Mouse (Mus musculus) thymus, postnatal 36 days (tissue): ENCODE results near the gene Rdm1.
"Not testable (repeated sequence)": the region's sequence is repeated elsewhere in the genome, so short reads cannot be mapped to it uniquely, and the experiment has no call there.

Experiments used
- DNase-seq, 2 experiments: peaks; one replicate each; pipeline ENCODE4 v3.0.0; 2022; ENCODE audit warnings: mixed read lengths in 2 of 2

Rdm1 gene

GRCm38 (mm10) chr11:101626995-101627856 lies at the start of gene Rdm1:
Rdm1 (plus strand) TSS chr11:101627195.
- peak; percentile 83 to 87 for DNase-seq

GRCm38 (mm10) chr11:101581081-101581764 lies 45.8 kb upstream of the Rdm1 start:
- no peak for DNase-seq

GRCm38 (mm10) chr11:101582054-101583035 lies 44.6 kb upstream of the Rdm1 start, which contains the start of gene Tmem106a:
Tmem106a (plus strand) TSS chr11:101582242.
- DNase-seq: peak; percentile 61 to 70

GRCm38 (mm10) chr11:101583205-101583604 lies 43.8 kb upstream of the Rdm1 start:
- DNase-seq: no peak

- not testable (repeated sequence) for DNase-seq
Observed at GRCm38 (mm10) chr11:101585031-101585430, 42.0 kb upstream of the Rdm1 start.

- DNase-seq: no peak
Observed at GRCm38 (mm10) chr11:101585805-101586204, 41.2 kb upstream of the Rdm1 start.

GRCm38 (mm10) chr11:101587676-101588075 lies 39.3 kb upstream of the Rdm1 start:
- DNase-seq: no peak

- DNase-seq: no peak
Observed at GRCm38 (mm10) chr11:101588868-101589267, 38.1 kb upstream of the Rdm1 start.

- peak; percentile 52 to 56 for DNase-seq
Observed at GRCm38 (mm10) chr11:101589444-101589843, 37.6 kb upstream of the Rdm1 start.

- no peak for DNase-seq
Observed at GRCm38 (mm10) chr11:101589989-101590624, 36.9 kb upstream of the Rdm1 start.

GRCm38 (mm10) chr11:101599156-101599555 lies 27.8 kb upstream of the Rdm1 start, which contains the start of gene Gm11634:
Gm11634 (minus strand) TSS chr11:101599256.
- no peak for DNase-seq

- peak; percentile 28 to 31 for DNase-seq
Observed at GRCm38 (mm10) chr11:101602491-101602890, 24.5 kb upstream of the Rdm1 start.

- no peak for DNase-seq
Observed at GRCm38 (mm10) chr11:101604116-101604515, 22.9 kb upstream of the Rdm1 start.

- DNase-seq: peak; percentile 76 to 83
Observed at GRCm38 (mm10) chr11:101604531-101605453, 22.2 kb upstream of the Rdm1 start.

- DNase-seq: not testable (repeated sequence)
Observed at GRCm38 (mm10) chr11:101607134-101607533, 19.9 kb upstream of the Rdm1 start.

GRCm38 (mm10) chr11:101610445-101610844 lies 16.6 kb upstream of the Rdm1 start:
- no peak for DNase-seq

- DNase-seq: no peak
Observed at GRCm38 (mm10) chr11:101613596-101613995, 13.4 kb upstream of the Rdm1 start.

- DNase-seq: no peak
Observed at GRCm38 (mm10) chr11:101614116-101614515, 12.9 kb upstream of the Rdm1 start.

GRCm38 (mm10) chr11:101615380-101615779 lies 11.6 kb upstream of the Rdm1 start:
- no peak for DNase-seq

- DNase-seq: no peak
Observed at GRCm38 (mm10) chr11:101616104-101616503, 10.9 kb upstream of the Rdm1 start.
